Mouse (Mus musculus) heart, embryonic 12.5 days (tissue): ENCODE results near the gene Elf2. TPM values are rescaled to one million over a fixed set of nuclear protein-coding genes. Genes with fewer than 3 reads are reported as not detected.

Source experiments
- ATAC-seq: fragments of 200-750 bp; cut with Nextera tagmentation; 2 replicates; pipeline ENCODE4 v1.8.0; 2017; ENCODE audit warnings: moderate TSS enrichment, moderate library complexity; ENCODE audit not compliant: insufficient number of reproducible peaks, low FRiP score
- H3K27ac ChIP-seq: fragments of 300-500 bp; sonication (generic); 2 replicates; pipeline ENCODE4 v1.5.1; 2016; ENCODE audit warnings: mild to moderate bottlenecking, moderate library complexity; ENCODE audit not compliant: poor library complexity, severe bottlenecking
- H3K27me3 ChIP-seq: fragments of 300-500 bp; sonication (generic); replicated peaks from 2 replicates; pipeline ENCODE4 v1.6.1; 2016; ENCODE audit warnings: mild to moderate bottlenecking, moderate library complexity
- H3K36me3 ChIP-seq: fragments of 300-500 bp; sonication (generic); 2 replicates; pipeline ENCODE4 v1.6.1; 2016; ENCODE audit warnings: mild to moderate bottlenecking, moderate library complexity
- H3K4me1 ChIP-seq: fragments of 300-500 bp; sonication (generic); replicated peaks from 2 replicates; pipeline ENCODE4 v1.6.1; 2016; ENCODE audit warnings: mild to moderate bottlenecking
- H3K4me2 ChIP-seq: fragments of 300-500 bp; sonication (generic); 2 replicates; pipeline ENCODE4 v1.6.1; 2016; ENCODE audit warnings: mild to moderate bottlenecking, moderate library complexity
- H3K4me3 ChIP-seq: fragments of 300-500 bp; sonication (generic); 2 replicates; pipeline ENCODE4 v1.5.1; 2016; ENCODE audit warnings: mild to moderate bottlenecking
- H3K9ac ChIP-seq: fragments of 300-500 bp; sonication (generic); 2 replicates; pipeline ENCODE4 v1.6.1; 2016; ENCODE audit warnings: mild to moderate bottlenecking, moderate library complexity
- H3K9me3 ChIP-seq: fragments of 300-500 bp; sonication (generic); replicated peaks from 2 replicates; pipeline ENCODE4 v1.6.1; 2016; ENCODE audit warnings: mild to moderate bottlenecking, moderate library complexity
- WGBS: fragments of 180-500 bp; shearing (Covaris S2); methylation state at CpG from one replicate; pipeline ENCODE4 v1.1.7; 2016; 5-methylcytosine and 5-hydroxymethylcytosine counted together
- polyA plus RNA-seq: library from polyadenylated mRNA; unstranded; fragments of >200 nt; fragmentation: Nextera tagmentation; extraction: Ambion mirVana; gene quantifications from 2 replicates; pipeline ENCODE4 v1.2.1, GENCODE M21; 2016

Gene Elf2
- polyA plus RNA-seq, 1 experiment from 2014 or later: 57.7 TPM

DNA sequence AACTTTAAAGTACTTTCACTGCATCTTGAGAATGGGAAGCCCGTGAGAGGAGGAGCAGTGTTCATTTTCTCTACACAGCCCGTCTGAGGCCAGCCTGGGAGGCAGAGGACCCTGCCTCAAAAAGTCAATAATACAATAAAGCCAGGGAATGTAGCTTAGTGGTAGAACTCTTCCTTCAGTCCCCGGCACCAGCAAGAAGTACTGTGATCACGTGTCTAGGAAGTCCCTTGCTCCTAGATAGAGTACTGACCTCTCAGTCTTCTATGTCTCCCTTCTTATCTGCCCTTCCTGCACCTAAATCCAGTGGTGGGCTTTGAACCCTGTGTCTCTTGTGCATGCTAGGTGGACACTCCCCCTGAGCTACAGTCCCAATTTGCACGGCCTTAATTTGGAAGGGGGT, 109.6 kb downstream of the Elf2 start:
- H3K36me3 ChIP-seq: no peaks in the 10 kb centered on the region
- 0 out of 2 replicates have a peak overlapping the region, but pooled peaks have one; percentile 66 for H3K27ac ChIP-seq
- H3K4me1 ChIP-seq: peaks cover 51% of the 10 kb centered on the region
- H3K4me2 ChIP-seq: no peak overlapping the region
- no peak overlapping the region for H3K9ac ChIP-seq
- no peaks in the 10 kb centered on the region for H3K9me3 ChIP-seq
- no peaks in the 10 kb centered on the region for H3K27me3 ChIP-seq
- WGBS: 56% methylated on average over 5 of the region's 5 CpGs
- H3K4me3 ChIP-seq: no peak overlapping the region
- ATAC-seq: no peak

DNA sequence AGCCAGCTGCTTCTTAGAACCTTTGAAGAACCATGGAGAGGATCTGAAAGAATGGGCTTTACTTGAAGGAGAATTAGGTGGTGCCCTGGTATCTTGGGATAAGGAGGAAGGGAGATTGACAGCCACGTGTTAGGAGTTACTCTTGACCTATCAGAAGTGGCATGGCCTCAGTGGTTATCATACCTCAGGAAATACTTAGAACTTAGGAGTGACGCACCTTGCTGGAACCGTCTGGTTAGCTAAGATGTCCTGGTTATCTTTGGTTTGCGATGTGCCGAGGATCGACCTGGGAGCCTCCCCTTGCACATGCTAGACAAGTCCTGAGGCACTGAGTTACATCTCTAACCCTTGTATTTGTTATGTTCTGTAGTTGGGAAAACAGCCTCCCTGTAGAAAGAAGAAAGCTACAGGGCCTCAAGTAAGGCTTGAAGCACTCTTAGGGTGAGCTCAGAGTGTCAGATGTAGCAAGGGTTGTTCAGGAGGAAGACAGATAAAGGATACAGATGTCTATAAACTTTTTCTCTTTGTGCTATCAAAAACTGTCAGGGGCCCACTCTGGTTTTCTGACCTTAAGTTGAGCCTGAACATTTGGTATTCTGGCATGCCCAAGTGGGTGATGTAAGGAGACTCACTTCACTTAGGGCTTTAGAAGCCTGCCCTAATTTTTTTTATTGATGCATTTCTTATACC, 110.2 kb downstream of the Elf2 start:
- Histone ChIP-seq H3K36me3 (no peaks in the 10 kb centered on the region), H3K4me3 (no peak overlapping the region), H3K9ac (no peak overlapping the region), H3K27ac (no peak overlapping the region), H3K4me2 (no peak overlapping the region), H3K27me3 (no peaks in the 10 kb centered on the region), H3K9me3 (no peaks in the 10 kb centered on the region), H3K4me1 (peaks cover 51% of the 10 kb centered on the region)
- ATAC-seq: peak; percentile 49; the same call in 1 of the 2 replicates
- 52% methylated on average over 6 of the region's 6 CpGs for WGBS

DNA sequence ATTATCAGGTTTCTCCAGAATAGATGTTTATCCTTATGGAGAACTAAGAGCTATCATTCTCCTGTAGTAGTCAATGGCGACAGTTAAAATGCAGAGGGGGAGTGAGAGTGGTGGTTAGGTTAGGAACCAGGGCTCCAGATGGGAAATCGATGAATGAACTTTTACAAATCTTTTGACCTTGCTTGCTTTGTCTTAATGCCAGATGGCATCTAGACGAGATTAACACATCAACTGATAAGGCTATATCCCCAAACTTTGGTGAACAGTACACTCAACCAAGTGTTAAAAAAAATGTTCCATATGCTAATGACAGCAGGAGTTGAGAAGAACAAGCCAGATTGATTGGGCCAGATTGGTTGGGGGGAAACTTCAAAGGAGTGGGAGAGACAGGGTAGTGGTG, 111.2 kb downstream of the Elf2 start:
- no peaks in the 10 kb centered on the region for H3K9me3 ChIP-seq
- peaks cover 43% of the 10 kb centered on the region for H3K4me1 ChIP-seq
- H3K27me3 ChIP-seq: no peaks in the 10 kb centered on the region
- H3K27ac ChIP-seq: no peak overlapping the region
- no peak overlapping the region for H3K4me3 ChIP-seq
- H3K4me2 ChIP-seq: no peak overlapping the region
- no peak for ATAC-seq
- no peak overlapping the region for H3K9ac ChIP-seq
- no peaks in the 10 kb centered on the region for H3K36me3 ChIP-seq
- 77% methylated on average over 3 of the region's 3 CpGs for WGBS

DNA sequence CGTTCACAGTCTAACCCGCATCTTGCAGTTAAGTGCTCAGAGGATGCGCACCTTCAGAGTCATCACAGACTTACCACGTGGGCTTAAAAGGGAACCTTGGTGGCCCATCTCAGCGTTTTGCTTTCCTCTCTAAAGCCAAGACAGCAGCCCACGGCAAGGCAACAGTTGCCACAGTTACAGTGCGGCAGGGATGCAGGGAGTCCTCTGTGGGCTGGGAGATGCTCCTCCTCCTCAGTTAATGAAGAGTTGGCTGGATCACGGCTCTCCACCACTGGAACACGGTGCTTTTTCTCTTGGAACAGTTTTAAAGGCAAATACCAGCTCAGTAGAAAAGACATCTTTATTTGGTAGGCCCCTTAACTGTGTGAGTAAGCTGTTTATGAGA, 111.7 kb downstream of the Elf2 start:
- no peak for ATAC-seq
- WGBS: 89% methylated on average over 9 of the region's 9 CpGs
- H3K36me3 ChIP-seq: no peaks in the 10 kb centered on the region
- peaks cover 42% of the 10 kb centered on the region for H3K4me1 ChIP-seq
- no peak overlapping the region for H3K9ac ChIP-seq
- H3K4me2 ChIP-seq: no peak overlapping the region
- no peaks in the 10 kb centered on the region for H3K9me3 ChIP-seq
- H3K27ac ChIP-seq: no peak overlapping the region
- no peak overlapping the region for H3K4me3 ChIP-seq
- H3K27me3 ChIP-seq: no peaks in the 10 kb centered on the region

DNA sequence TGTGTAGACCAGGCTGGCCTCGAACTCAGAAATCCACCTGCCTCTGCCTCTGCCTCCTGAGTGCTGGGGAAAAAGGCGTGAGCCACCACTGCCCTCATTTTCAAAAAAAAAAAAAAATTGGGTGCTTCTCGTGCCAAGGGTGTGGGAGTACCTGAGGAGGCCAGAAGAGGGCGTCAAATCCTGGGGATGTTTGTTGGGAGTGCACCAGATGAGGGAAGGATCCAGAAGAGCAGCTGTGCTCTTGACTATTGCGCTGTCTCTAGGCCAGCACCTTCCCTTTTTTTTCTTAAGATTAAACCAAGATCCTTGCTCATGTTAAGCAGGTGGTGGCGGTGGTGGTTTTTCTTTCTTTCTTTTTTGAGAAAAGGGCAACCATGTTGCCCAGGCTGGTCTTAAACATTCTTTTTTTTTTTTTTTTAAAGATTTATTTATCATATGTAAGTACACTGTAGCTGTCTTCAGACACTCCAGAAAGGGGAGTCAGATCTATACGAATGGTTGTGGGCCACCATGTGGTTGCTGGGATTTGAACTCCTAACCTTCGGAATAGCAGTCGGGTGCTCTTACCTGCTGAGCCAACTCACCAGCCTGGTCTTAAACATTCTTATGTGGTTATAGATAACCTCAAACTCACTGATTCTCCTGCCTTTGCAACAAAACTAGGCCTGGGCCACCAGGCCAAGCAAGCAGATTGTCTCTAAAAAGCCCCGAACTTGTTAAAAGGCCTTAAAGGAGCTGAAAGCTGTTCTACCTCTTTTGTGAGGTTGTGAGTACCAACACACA, 112.2 kb downstream of the Elf2 start:
- 76% methylated on average over 10 of the region's 10 CpGs for WGBS
- no peaks in the 10 kb centered on the region for H3K9me3 ChIP-seq
- H3K36me3 ChIP-seq: no peaks in the 10 kb centered on the region
- no peak overlapping the region for H3K27ac ChIP-seq
- no peaks in the 10 kb centered on the region for H3K27me3 ChIP-seq
- no peak overlapping the region for H3K4me2 ChIP-seq
- ATAC-seq: no peak
- H3K9ac ChIP-seq: no peak overlapping the region
- H3K4me3 ChIP-seq: no peak overlapping the region
- peaks cover 42% of the 10 kb centered on the region for H3K4me1 ChIP-seq

- Histone ChIP-seq H3K9me3 (no peaks in the 10 kb centered on the region), H3K27me3 (no peaks in the 10 kb centered on the region), H3K9ac (no peak overlapping the region), H3K27ac (no peak overlapping the region), H3K36me3 (no peaks in the 10 kb centered on the region), H3K4me2 (peak overlapping the region; percentile 42; the same call in 1 of the 2 replicates), H3K4me3 (peak overlapping the region; percentile 73; the same call in 1 of the 2 replicates), H3K4me1 (peaks cover 54% of the 10 kb centered on the region)
- ATAC-seq: no peak
- 67% methylated on average over 3 of the region's 3 CpGs for WGBS
Observed at GRCm38 (mm10) chr3:51226601-51227000, 113.9 kb downstream of the Elf2 start.

GRCm38 (mm10) chr3:51225979-51226378, 114.5 kb downstream of the Elf2 start:
- Histone ChIP-seq H3K36me3 (no peaks in the 10 kb centered on the region), H3K9ac (no peak overlapping the region)

DNA sequence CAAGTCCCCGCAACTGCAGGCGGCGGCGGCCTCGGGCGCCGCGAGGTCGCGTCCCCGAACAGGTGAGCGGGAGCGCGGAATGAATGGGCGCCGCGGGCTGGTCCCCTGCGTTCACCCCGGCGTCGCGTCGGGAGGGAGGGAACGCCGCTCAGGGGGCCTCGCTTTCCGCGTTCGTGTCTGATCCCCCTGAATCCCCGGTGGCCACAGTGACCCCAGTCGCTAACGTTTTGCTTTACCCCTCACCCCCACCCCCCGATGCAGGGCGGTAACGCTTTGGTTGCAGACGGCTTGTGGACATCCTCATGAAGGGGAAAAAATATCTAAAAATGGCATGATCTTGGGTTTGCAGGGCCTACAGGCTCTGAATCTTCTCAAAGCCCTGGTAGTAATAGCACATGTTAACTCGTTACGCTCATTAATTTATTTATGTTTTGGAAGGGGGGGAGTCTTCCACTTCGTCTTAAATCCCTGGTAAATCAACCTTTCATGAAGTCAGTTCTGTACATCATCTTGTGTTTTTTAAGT, 115.2 kb downstream of the Elf2 start:
- Histone ChIP-seq H3K9ac (peak overlapping the region; percentile 97), H3K4me1 (peaks cover 53% of the 10 kb centered on the region), H3K27ac (peak overlapping the region; percentile 94), H3K4me3 (peak overlapping the region; percentile 73), H3K36me3 (no peaks in the 10 kb centered on the region), H3K27me3 (no peaks in the 10 kb centered on the region), H3K4me2 (peak overlapping the region; percentile 80), H3K9me3 (no peaks in the 10 kb centered on the region)
- ATAC-seq: no peak
- WGBS: under 1% methylated on average over 39 of the region's 39 CpGs

More at GRCm38 (mm10) chr3:51225979-51226378, 114.5 kb downstream of the Elf2 start:
- H3K27me3 ChIP-seq: no peaks in the 10 kb centered on the region
- H3K27ac ChIP-seq: no peak overlapping the region
- H3K4me2 ChIP-seq: peak overlapping the region; percentile 42
- H3K9me3 ChIP-seq: no peaks in the 10 kb centered on the region
- peaks cover 54% of the 10 kb centered on the region for H3K4me1 ChIP-seq
- ATAC-seq: no peak
- H3K4me3 ChIP-seq: peak overlapping the region; percentile 73; the same call in 1 of the 2 replicates
- WGBS: 87% methylated on average over 10 of the region's 10 CpGs

- no peaks in the 10 kb centered on the region for H3K9me3 ChIP-seq
- H3K4me3 ChIP-seq: peak within 1 kb of the TSS; percentile 73
- peak within 1 kb of the TSS; percentile 80 for H3K4me2 ChIP-seq
- H3K27me3 ChIP-seq: no peaks in the 10 kb centered on the region
- WGBS: under 1% methylated on average over 97 of the region's 100 CpGs
- H3K27ac ChIP-seq: peak within 1 kb of the TSS; percentile 94
- H3K9ac ChIP-seq: peak within 1 kb of the TSS; percentile 97
- peaks cover 48% of the 10 kb centered on the region for H3K4me1 ChIP-seq
- H3K36me3 ChIP-seq: no peaks in the 10 kb centered on the region
- ATAC-seq: peak; percentile 90
Observed at GRCm38 (mm10) chr3:51224363-51225225, 115.9 kb downstream of the Elf2 start, which contains the start of gene Noct. Gene Noct (plus strand): TSS chr3:51224447.

GRCm38 (mm10) chr3:51223556-51223955, 116.9 kb downstream of the Elf2 start:
- Histone ChIP-seq H3K27ac (no peak overlapping the region), H3K4me1 (peaks cover 48% of the 10 kb centered on the region), H3K9ac (no peak overlapping the region), H3K4me3 (peak overlapping the region; percentile 73; the same call in 1 of the 2 replicates), H3K27me3 (no peaks in the 10 kb centered on the region), H3K36me3 (no peaks in the 10 kb centered on the region), H3K4me2 (peak overlapping the region; percentile 80), H3K9me3 (no peaks in the 10 kb centered on the region)
- ATAC-seq: no peak
- 16% methylated on average over 5 of the region's 5 CpGs for WGBS
